Mouse (Mus musculus) erythroblast, embryonic 14.5 days (primary cell): Measurements from ENCODE around the gene Cntnap5a. TPM values are rescaled to one million over a fixed set of nuclear protein-coding genes. Genes with fewer than 3 reads are reported as not detected.

Source experiments
- H3K27me3 ChIP-seq: 2 replicates; pipeline ENCODE4 v1.6.1; 2012; ENCODE audit warnings: inconsistent platforms; ENCODE audit not compliant: control insufficient read depth
- H3K36me3 ChIP-seq: 2 replicates; pipeline ENCODE4 v1.6.1; 2012; ENCODE audit warnings: mild to moderate bottlenecking, inconsistent platforms; ENCODE audit not compliant: control insufficient read depth
- H3K4me1 ChIP-seq: 2 replicates; pipeline ENCODE4 v1.6.1; 2012; ENCODE audit warnings: inconsistent platforms; ENCODE audit not compliant: control insufficient read depth
- H3K4me3 ChIP-seq: replicated peaks from 2 replicates; pipeline ENCODE3; 2012; ENCODE audit warnings: moderate library complexity, mild to moderate bottlenecking, inconsistent platforms
- H3K9me3 ChIP-seq: 2 replicates; pipeline ENCODE4 v1.6.1; 2012; ENCODE audit warnings: low read length, inconsistent platforms, mixed read lengths; ENCODE audit not compliant: control insufficient read depth
- GATA1 ChIP-seq: IDR thresholded peaks from 2 replicates; pipeline ENCODE4 v1.6.1; 2012; ENCODE audit warnings: low read length, inconsistent platforms, mixed read lengths
- TAL1 ChIP-seq: IDR thresholded peaks from 3 replicates; pipeline ENCODE4 v1.6.1; 2012; ENCODE audit warnings: low read length, inconsistent platforms, mixed read lengths
- polyA plus RNA-seq: library from polyadenylated mRNA; stranded (reverse); fragments of >175 nt; gene quantifications from 2 replicates; pipeline ENCODE4 v1.2.3, GENCODE M21; 2012

The Cntnap5a gene
- polyA plus RNA-seq, 1 experiment = not detected

GRCm38 (mm10) chr1:116015768-116016167, 331.2 kb downstream of the Cntnap5a start:
- no peak for TF ChIP-seq GATA1
- no peak for TF ChIP-seq TAL1
- Histone ChIP-seq H3K36me3 (no peaks in the 10 kb centered on the region), H3K4me1 (no peaks in the 10 kb centered on the region), H3K27me3 (no peaks in the 10 kb centered on the region), H3K4me3 (no peak overlapping the region), H3K9me3 (no peaks in the 10 kb centered on the region)

- no peaks in the 10 kb centered on the region for H3K36me3 ChIP-seq
- H3K27me3 ChIP-seq = no peaks in the 10 kb centered on the region
- H3K4me3 ChIP-seq = no peak overlapping the region
- no peaks in the 10 kb centered on the region for H3K4me1 ChIP-seq
- peaks cover 5% of the 10 kb centered on the region; the same call in 1 of the 2 replicates for H3K9me3 ChIP-seq
- TF ChIP-seq TAL1 (no peak), GATA1 (no peak)
Observed at GRCm38 (mm10) chr1:116029653-116030052, 345.1 kb downstream of the Cntnap5a start.

- 0 out of 2 replicates have a peak, but pooled peaks cover 2% of the 10 kb centered on the region for H3K9me3 ChIP-seq
- no peaks in the 10 kb centered on the region for H3K27me3 ChIP-seq
- H3K36me3 ChIP-seq = no peaks in the 10 kb centered on the region
- no peak overlapping the region for H3K4me3 ChIP-seq
- TF ChIP-seq GATA1 (no peak), TAL1 (no peak)
- no peaks in the 10 kb centered on the region for H3K4me1 ChIP-seq
Observed at GRCm38 (mm10) chr1:116035897-116036296, 351.3 kb downstream of the Cntnap5a start.

GRCm38 (mm10) chr1:116036894-116037293, 352.3 kb downstream of the Cntnap5a start:
- TF ChIP-seq GATA1 = no peak
- TF ChIP-seq TAL1 = no peak
- Histone ChIP-seq H3K36me3 (no peaks in the 10 kb centered on the region), H3K27me3 (no peaks in the 10 kb centered on the region), H3K4me3 (no peak overlapping the region), H3K9me3 (0 out of 2 replicates have a peak, but pooled peaks cover 2% of the 10 kb centered on the region), H3K4me1 (no peaks in the 10 kb centered on the region)

GRCm38 (mm10) chr1:116044083-116044482, 359.5 kb downstream of the Cntnap5a start:
- TF ChIP-seq TAL1 (no peak), GATA1 (no peak)
- Histone ChIP-seq H3K4me3 (no peak overlapping the region), H3K27me3 (no peaks in the 10 kb centered on the region), H3K36me3 (no peaks in the 10 kb centered on the region), H3K4me1 (no peaks in the 10 kb centered on the region), H3K9me3 (no peaks in the 10 kb centered on the region)

- H3K27me3 ChIP-seq = no peaks in the 10 kb centered on the region
- H3K9me3 ChIP-seq = no peaks in the 10 kb centered on the region
- TF ChIP-seq GATA1 = no peak
- H3K36me3 ChIP-seq = no peaks in the 10 kb centered on the region
- no peak overlapping the region for H3K4me3 ChIP-seq
- no peaks in the 10 kb centered on the region for H3K4me1 ChIP-seq
Observed at GRCm38 (mm10) chr1:116107010-116107723, 422.6 kb downstream of the Cntnap5a start.

GRCm38 (mm10) chr1:116107724-116108058, 423.1 kb downstream of the Cntnap5a start:
- Histone ChIP-seq H3K4me1 (no peaks in the 10 kb centered on the region), H3K9me3 (no peaks in the 10 kb centered on the region), H3K27me3 (no peaks in the 10 kb centered on the region), H3K36me3 (no peaks in the 10 kb centered on the region), H3K4me3 (no peak overlapping the region)
- no peak for TF ChIP-seq TAL1
- TF ChIP-seq GATA1 = no peak

- Histone ChIP-seq H3K4me1 (no peaks in the 10 kb centered on the region), H3K9me3 (no peaks in the 10 kb centered on the region), H3K27me3 (no peaks in the 10 kb centered on the region), H3K36me3 (no peaks in the 10 kb centered on the region), H3K4me3 (no peak overlapping the region)
- TF ChIP-seq TAL1 (no peak), GATA1 (no peak)
Observed at GRCm38 (mm10) chr1:116108381-116108780, 423.8 kb downstream of the Cntnap5a start.

- Histone ChIP-seq H3K4me3 (no peak overlapping the region), H3K36me3 (no peaks in the 10 kb centered on the region), H3K9me3 (no peaks in the 10 kb centered on the region), H3K4me1 (no peaks in the 10 kb centered on the region), H3K27me3 (no peaks in the 10 kb centered on the region)
- TF ChIP-seq TAL1 = no peak
- no peak for TF ChIP-seq GATA1
Observed at GRCm38 (mm10) chr1:116125767-116126166, 441.2 kb downstream of the Cntnap5a start.

GRCm38 (mm10) chr1:116127085-116127484, 442.5 kb downstream of the Cntnap5a start:
- no peaks in the 10 kb centered on the region for H3K27me3 ChIP-seq
- no peak for TF ChIP-seq TAL1
- TF ChIP-seq GATA1 = no peak

More at GRCm38 (mm10) chr1:116127085-116127484, 442.5 kb downstream of the Cntnap5a start:
- Histone ChIP-seq H3K4me3 (no peak overlapping the region), H3K9me3 (no peaks in the 10 kb centered on the region), H3K4me1 (no peaks in the 10 kb centered on the region), H3K36me3 (no peaks in the 10 kb centered on the region)
